In the genomic region with DNA sequence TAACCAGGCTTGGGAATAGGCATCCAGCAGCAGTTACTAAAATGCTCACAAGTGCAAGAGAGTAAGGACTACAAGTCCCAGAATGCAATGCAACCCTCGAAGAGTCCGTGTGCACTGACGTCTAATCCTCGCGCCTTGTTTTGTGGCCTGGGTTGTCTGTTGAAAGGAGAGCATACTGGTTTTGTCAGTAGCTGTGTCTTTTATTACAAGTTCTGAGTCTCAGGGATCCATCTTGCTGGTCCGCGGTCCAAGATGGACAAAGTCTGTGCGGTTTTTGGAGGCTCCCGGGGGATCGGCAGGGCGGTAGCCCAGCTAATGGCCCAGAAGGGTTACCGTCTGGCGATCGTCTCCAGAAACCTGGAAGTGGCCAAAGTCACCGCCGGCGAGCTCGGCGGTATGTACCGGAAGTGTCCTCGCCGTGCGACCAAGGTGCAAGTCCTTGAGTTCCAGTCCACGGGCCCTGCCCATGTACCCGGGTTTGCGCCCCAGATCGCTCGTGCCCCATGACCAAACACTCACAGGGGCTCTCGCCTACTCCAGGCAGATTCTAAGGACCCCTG, we compare ENCODE assay signal across 7 mouse cellular contexts. TPM values are rescaled to one million over a fixed set of nuclear protein-coding genes. Genes with fewer than 3 reads are reported as not detected.
DNase-seq lines count a peak whose midpoint lies in the region; ATAC-seq and TF ChIP-seq lines count a peak whose summit lies in the region.

A gene (plus strand): TSS at position 138 of the 560 bp plus-strand sequence.

- no peak for TF ChIP-seq CTCF in intestine, postnatal 0 days (IDR thresholded peaks at IDR 0.05; ENCODE audit: low read depth)
- no peak for TF ChIP-seq CTCF in small intestine, adult 2 months (IDR thresholded peaks at IDR 0.05; ENCODE audit: extremely low read depth, insufficient read length, insufficient replicate concordance, low read depth, low read length)

- peak; percentile 88 for DNase-seq in adrenal gland, postnatal 10 days
- peak; percentile 86 for DNase-seq in embryonic facial prominence, embryonic 10.5 days (ENCODE audit: low spot score)
- DNase-seq in gonadal fat pad, adult 2 months (ENCODE audit: low read depth) = peak; percentile 77
- peak; percentile 84 for DNase-seq in left cerebral cortex, postnatal 4 days

- peak within 1 kb of the TSS; percentile 92 for H3K27ac ChIP-seq in embryonic facial prominence, embryonic 10.5 days (replicated peaks)
- H3K27ac ChIP-seq in intestine, postnatal 0 days (ENCODE audit: low read depth, low read length) = peak within 1 kb of the TSS; percentile 97
- H3K27ac ChIP-seq in midbrain, embryonic 12.5 days (replicated peaks) = peak within 1 kb of the TSS; percentile 88
- H3K27ac ChIP-seq in small intestine, adult 2 months (ENCODE audit: insufficient read depth, low read depth, low read length) = peak within 1 kb of the TSS; percentile 92

- H3K4me3 ChIP-seq in embryonic facial prominence, embryonic 10.5 days = peak within 1 kb of the TSS; percentile 81
- peak within 1 kb of the TSS; percentile 60 for H3K4me3 ChIP-seq in intestine, postnatal 0 days (ENCODE audit: low read depth, low read length)
- H3K4me3 ChIP-seq in midbrain, embryonic 12.5 days = peak within 1 kb of the TSS; percentile 72
- H3K4me3 ChIP-seq in small intestine, adult 2 months (ENCODE audit: low read depth, low read length) = peak within 1 kb of the TSS; percentile 74

- peak; percentile 31 for TF ChIP-seq POLR2A in small intestine, adult 2 months (IDR thresholded peaks at IDR 0.05; ENCODE audit: low read depth, low read length)

- intact Hi-C loops in left cerebral cortex, postnatal 4 days (cut with DNase I) = loop anchor here (10.0 kb wide), 1 partner anchor 263 kb away; a partner anchor contains a TSS

- H3K4me2 ChIP-seq in intestine, postnatal 0 days (replicated peaks; ENCODE audit: low read depth) = peak within 1 kb of the TSS; percentile 77
- H3K4me2 ChIP-seq in midbrain, embryonic 12.5 days (replicated peaks) = peak within 1 kb of the TSS; percentile 78

- 2% methylated on average over 29 of the region's 29 CpGs for WGBS in embryonic facial prominence, embryonic 10.5 days
- WGBS in intestine, postnatal 0 days = 2% methylated on average over 29 of the region's 29 CpGs
- under 1% methylated on average over 29 of the region's 29 CpGs for WGBS in midbrain, embryonic 12.5 days
- under 1% methylated on average over 29 of the region's 29 CpGs for WGBS in small intestine, adult 2 months

- H3K36me3 ChIP-seq in embryonic facial prominence, embryonic 10.5 days (replicated peaks) = peaks cover 10% of the 10 kb centered on the region
- H3K36me3 ChIP-seq in intestine, postnatal 0 days (ENCODE audit: control insufficient read depth, insufficient read depth) = peaks cover 4% of the 10 kb centered on the region; the same call in 1 of the 2 replicates
- H3K36me3 ChIP-seq in midbrain, embryonic 12.5 days = peaks cover 5% of the 10 kb centered on the region; the same call in 1 of the 2 replicates
- H3K36me3 ChIP-seq in small intestine, adult 2 months (ENCODE audit: control insufficient read depth, insufficient read depth, low read length) = peaks cover 8% of the 10 kb centered on the region

- ATAC-seq in intestine, postnatal 0 days = peak; percentile 96
- peak; percentile 95 for ATAC-seq in midbrain, embryonic 12.5 days (ENCODE audit: low FRiP score, low read depth)

- H3K9me3 ChIP-seq in embryonic facial prominence, embryonic 10.5 days = no peaks in the 10 kb centered on the region
- no peaks in the 10 kb centered on the region for H3K9me3 ChIP-seq in intestine, postnatal 0 days (ENCODE audit: control insufficient read depth)
- H3K9me3 ChIP-seq in midbrain, embryonic 12.5 days = no peaks in the 10 kb centered on the region

- H3K4me1 ChIP-seq in embryonic facial prominence, embryonic 10.5 days = peaks cover 10% of the 10 kb centered on the region
- peaks cover 5% of the 10 kb centered on the region; the same call in 1 of the 2 replicates for H3K4me1 ChIP-seq in intestine, postnatal 0 days (replicated peaks; ENCODE audit: control insufficient read depth, insufficient read depth, low read length)
- peaks cover 8% of the 10 kb centered on the region; the same call in 1 of the 2 replicates for H3K4me1 ChIP-seq in midbrain, embryonic 12.5 days
- H3K4me1 ChIP-seq in small intestine, adult 2 months (ENCODE audit: control insufficient read depth, insufficient read depth, insufficient read length, low read length) = peaks cover 3% of the 10 kb centered on the region; the same call in 1 of the 2 replicates

- H3K27me3 ChIP-seq in embryonic facial prominence, embryonic 10.5 days (replicated peaks; ENCODE audit: low read depth, poor library complexity, severe bottlenecking) = no peaks in the 10 kb centered on the region
- H3K27me3 ChIP-seq in intestine, postnatal 0 days (replicated peaks; ENCODE audit: control insufficient read depth, insufficient read depth, low read length) = no peaks in the 10 kb centered on the region
- H3K27me3 ChIP-seq in midbrain, embryonic 12.5 days = no peaks in the 10 kb centered on the region
- no peaks in the 10 kb centered on the region for H3K27me3 ChIP-seq in small intestine, adult 2 months (ENCODE audit: control insufficient read depth, insufficient read depth, low read length)

- peak within 1 kb of the TSS; percentile 81 for H3K9ac ChIP-seq in intestine, postnatal 0 days (ENCODE audit: low read depth, low read length)
- H3K9ac ChIP-seq in midbrain, embryonic 12.5 days (replicated peaks) = peak within 1 kb of the TSS; percentile 79

RNA-seq across cellular contexts. Expression of the gene that starts here (rescaled TPM):
- total RNA-seq in adrenal gland, postnatal 10 days (2021) = 10 to 100 TPM; 88.9 to 98.2 TPM
- 26.9 and 31.6 TPM in 2 replicates for polyA plus RNA-seq in embryonic facial prominence, embryonic 10.5 days (2016; fragmentation: Nextera tagmentation; extraction: Ambion mirVana)
- 18.5 and 18.8 TPM in 2 replicates for polyA plus RNA-seq in gonadal fat pad, adult 2 months (2012; rRNA removed)
- 50.2 and 51.2 TPM in 2 replicates for polyA plus RNA-seq in intestine, postnatal 0 days (2015; fragmentation: Nextera tagmentation; extraction: Ambion mirVana)
- total RNA-seq in left cerebral cortex, postnatal 4 days (2021) = 10 to 100 TPM; 12.5 to 14.0 TPM
- 25.4 and 26.7 TPM in 2 replicates for polyA plus RNA-seq in midbrain, embryonic 12.5 days (2016; fragmentation: Nextera tagmentation; extraction: Ambion mirVana)
- polyA plus RNA-seq in small intestine, adult 2 months (2012; rRNA removed) = 0.83 and 1.4 TPM in 2 replicates

Comparison
In these comparisons a context has a peak if more than half of its experiments do, and no peak if none do; other contexts are left out.
1. Peak in every context shown above with its lines: DNase-seq, ATAC-seq, H3K4me3 ChIP-seq and H3K27ac ChIP-seq.
2. RNA of the gene that starts here (total RNA-seq): 88.9 to 98.2 TPM in adrenal gland, postnatal 10 days; 12.5 to 14.0 TPM in left cerebral cortex, postnatal 4 days; every median in the first group is over 4 times any median in the second.